Mouse (Mus musculus): ENCODE measurements at regions not wholly inside any gene's neighbourhood (a gene's known extent, or its start where the extent isn't known, plus 50 kb on each side); places are given as distances from the start of the nearest gene placed in this dataset.
"Not testable (repeated sequence)": the region's sequence is repeated elsewhere in the genome, so short reads cannot be mapped to it uniquely, and the experiment has no call there.

DNA sequence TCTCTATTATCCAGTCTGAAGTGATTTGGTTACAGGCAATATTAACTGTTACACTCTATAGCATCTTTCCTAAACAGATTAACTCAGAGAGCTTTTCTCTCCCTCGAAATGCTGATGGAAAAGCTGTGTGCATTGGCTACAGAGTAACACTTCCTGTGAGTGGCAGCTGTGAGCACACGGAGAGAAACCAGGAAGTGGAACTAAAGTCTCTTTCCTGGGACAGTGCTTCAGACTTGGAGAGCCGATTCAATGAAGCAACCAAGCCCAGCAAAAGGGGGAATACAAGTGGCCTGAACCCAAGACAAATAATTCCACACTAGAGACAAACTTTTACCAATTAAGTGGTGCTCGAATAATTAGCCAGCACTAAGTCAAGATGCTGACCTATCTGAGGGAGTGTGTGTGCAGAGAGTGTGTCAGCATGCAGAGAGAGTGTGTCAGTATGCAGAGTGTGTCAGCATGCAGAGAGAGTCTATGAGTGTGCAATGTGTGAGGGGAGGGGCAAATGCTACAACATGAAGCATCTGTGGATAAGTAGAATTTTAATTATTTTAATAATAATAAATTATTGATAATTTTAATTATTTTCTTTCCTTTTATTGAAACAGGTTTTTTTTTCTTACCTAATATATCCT, 74.9 kb upstream of the 1110032F04Rik start:
- no peak for DNase-seq (ENCODE audit: low read depth)

DNA sequence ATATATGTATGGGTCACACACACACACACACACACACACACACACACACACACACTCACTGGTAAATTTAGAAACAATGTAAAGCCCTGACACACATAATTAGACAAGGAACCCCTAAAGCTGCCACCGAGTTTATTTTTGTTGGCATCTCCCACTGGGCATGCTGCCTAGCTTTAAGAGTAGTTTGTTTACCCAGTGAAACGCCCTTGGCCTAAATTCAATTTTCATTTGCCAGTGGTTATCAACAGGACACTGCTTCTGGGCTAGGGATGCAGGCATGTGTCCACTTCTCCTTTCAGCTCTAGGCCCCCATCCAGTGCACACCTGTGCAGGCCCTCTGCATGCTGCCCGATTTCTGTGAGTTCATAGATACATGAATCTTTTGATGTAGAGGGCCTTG, 73.7 kb upstream of the 1110032F04Rik start:
- DNase-seq (ENCODE audit: low read depth): no peak

DNA sequence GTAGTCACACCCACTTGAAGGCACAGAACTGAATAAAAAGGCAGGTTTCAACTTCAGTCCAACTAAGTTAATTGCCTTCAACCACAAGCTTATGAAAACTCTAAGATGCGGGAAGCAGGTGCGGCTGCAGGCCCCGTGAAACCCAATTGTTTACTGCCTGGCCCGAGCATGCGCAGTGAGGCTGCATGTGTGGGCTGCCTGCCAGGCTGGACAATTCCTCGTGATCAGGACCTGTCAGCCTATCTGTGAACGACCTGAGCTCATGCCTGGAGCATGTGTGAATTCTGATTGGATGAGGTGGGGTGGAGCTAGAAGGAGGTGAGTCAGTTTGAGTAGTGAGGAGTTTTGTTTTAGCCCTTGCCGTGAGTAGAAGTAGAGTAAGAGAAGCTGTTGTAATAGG, 71.0 kb upstream of the 1110032F04Rik start:
- not testable (repeated sequence) for DNase-seq (ENCODE audit: low read depth)

DNA sequence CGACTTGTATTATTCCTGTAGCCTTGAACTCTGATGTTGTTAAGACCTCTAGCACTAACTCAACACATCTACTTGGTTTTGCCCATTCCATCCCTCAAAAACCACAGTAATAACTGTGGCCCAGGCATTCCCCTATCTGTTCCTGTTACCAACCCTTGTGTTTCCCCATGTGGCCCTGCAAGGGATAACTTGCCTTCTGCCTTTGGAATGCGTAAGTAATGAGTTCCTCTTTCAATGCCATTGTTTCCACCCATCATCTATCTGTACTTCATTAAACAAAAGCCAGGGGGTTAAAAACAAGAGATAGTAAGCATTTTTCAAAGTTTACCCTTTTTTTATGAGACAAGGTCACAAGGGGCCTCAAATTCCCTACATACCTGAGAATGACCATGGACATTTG, 60.5 kb upstream of the 1110032F04Rik start:
- no peak for DNase-seq (ENCODE audit: low read depth)

DNA sequence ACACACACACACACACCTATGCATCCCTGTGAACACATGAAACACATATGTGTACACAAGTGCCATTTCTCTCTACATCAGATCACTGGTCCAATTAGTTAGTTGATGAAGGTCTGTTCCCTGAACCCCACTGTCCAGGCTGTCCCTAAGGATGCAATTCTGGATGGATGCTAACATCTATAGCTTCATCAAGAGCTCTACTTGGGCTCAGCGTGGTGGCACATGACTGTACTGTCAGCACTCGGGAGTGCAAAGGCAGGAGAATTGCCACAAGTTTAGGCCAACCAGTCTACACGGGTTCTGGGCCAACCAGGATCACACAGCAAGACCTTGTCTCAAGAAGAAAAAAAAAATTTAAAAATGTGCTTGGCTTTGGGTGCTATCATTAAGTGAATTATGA, 55.9 kb upstream of the 1110032F04Rik start:
- DNase-seq (ENCODE audit: low read depth): no peak

DNA sequence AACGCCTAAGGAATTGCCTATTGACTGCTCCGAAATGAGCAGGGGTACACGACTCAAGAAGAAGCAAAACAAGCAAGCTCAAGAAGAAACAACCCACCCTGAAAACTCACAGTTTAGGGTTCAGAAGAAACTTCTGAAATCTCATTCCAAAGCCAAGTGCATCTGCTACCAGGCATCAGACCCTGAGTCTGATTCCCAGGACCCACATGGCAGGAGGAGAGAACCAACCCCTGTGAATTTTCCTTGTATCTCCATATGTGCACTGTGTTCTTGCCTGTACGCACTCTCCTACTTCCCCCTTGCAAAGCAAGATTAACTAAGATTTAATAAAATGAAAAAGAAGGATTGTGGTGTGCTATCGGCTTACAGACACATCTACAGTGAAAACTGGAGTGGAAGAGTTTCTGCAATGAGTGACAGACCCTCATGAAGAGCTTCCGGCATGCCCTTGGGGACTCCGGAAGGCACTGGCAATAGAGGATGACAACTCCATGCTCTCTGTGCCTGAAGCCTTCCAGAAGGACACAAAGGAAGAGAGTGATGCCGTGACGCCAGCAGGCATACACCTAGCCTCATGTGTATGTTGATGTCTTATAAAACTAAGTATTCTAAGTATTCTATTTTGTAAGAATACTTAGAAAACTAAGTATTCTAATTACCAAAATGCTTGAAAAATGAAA, 55.2 kb upstream of the 1110032F04Rik start:
- no peak for DNase-seq (ENCODE audit: low read depth)

DNA sequence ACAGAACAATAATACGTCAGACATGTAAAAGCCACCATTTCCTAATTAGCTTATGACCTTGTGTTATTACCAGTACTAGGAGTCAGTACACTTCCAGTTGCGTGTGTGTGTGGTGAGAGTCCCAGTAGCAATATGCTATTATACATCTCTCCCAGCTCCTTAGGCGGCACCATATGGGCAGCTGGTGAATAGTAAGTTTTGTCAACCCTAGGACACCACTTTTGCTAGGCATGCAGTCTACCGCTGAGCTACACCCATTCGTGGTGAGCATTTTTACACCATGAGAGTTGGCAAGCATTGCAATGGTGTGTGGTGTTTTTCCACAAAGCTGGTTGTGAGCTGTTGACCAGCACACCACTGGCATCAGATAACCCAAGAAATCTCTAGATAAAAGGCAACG, 53.8 kb upstream of the 1110032F04Rik start:
- no peak for DNase-seq (ENCODE audit: low read depth)

DNA sequence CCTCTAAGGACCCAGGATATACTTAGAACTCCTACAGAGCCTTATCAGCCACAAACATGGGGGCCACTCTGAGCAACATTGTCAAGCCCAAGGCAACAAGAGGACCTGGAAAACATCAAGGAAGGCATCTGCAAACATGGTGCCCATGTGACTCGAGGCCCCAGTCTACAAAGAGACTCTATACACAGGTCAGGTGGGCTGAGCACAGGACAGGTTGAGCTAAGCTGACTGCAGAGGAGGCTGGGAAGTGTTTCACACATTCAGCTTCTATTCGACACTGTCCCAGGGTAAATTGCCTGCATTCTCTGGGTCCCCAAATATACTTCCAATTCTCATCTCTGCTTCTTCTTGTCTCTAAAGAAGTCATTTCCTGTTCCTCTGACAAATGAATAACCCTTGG, 52.1 kb upstream of the 1110032F04Rik start:
- DNase-seq (ENCODE audit: low read depth): no peak

All from gonadal fat pad, adult 2 months (tissue).